Mouse (Mus musculus): Measurements from ENCODE around the gene Col27a1. TPM values are rescaled to one million over a fixed set of nuclear protein-coding genes. Genes with fewer than 3 reads are reported as not detected.

The Col27a1 gene
- total RNA-seq (2021), result 1 to 10 TPM; 1.9 to 2.6 TPM
- long read RNA-seq, experiment 1, result 0 reads
- long read RNA-seq, experiment 2, result 0 reads

DNA sequence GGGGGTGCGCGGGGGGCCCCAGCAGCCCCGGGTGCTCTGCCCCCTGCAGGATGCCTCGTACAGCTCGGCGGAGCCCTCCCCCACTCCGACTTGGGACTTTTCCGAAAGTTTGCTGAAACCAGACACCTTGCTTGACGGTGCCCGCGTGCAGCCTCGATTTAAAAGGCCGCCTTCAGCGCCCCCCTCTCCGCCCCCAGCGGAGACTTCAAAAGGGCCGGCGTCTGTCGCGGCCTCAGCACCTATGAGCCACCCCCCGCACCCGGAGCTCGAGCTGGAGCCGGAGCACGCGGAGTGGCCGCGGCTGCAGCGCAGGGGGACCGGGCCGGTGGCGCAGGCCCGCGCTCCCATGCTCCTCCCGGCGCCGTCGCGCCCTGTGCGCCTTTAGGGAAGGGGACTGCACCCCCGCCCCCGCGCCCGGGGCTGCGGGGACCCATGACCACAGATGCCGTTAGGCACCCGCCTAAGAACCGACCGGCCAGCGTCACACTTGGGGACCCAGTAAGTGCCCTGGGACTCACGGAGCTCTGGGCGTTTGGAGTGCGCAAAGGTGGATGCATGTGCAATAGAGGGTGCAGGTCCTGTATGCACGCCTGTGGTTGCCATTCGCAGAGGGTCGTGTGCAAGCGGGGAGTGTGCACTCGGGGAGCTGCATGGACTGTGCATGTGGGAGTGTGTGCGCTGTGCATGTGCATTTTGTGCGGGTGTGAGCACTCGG is at the start of gene Col27a1:
TSS of gene Col27a1 (plus strand) at position 98 of the 715 bp plus-strand sequence.
- intact Hi-C loops (cut with DNase I; ENCODE audit: low total_unique reads), result loop anchor here (2.0 to 5.0 kb wide), 2 partner anchors 47 to 95 kb away; no protein-coding TSS in a partner anchor
- DNase-seq, result no peak

DNA sequence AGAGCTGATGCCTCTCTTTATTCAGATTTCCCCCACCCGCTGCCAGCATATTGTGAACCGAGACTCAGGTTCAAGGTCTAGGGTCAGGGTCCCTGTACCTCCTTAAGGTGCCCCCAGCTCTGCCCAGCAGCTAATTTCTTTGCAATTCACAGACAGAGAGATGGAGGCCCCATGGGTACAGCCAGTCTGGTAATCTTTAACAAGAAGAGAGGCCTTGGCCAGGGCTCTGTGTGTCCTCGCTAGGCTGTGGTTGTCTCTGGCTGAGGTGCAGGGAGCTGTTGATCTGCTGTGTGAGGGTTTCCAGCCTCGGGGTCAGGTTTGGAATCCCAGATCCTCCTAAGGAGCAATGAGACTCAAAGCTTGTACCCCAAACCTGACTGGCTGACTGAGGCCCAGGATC is 48.2 kb upstream of the Col27a1 start:
- intact Hi-C loops (cut with DNase I; ENCODE audit: low total_unique reads), result loop anchor here (5.0 kb wide), 1 partner anchor 47 kb away; the partner anchor contains the start of gene Col27a1
- DNase-seq, result no peak

DNA sequence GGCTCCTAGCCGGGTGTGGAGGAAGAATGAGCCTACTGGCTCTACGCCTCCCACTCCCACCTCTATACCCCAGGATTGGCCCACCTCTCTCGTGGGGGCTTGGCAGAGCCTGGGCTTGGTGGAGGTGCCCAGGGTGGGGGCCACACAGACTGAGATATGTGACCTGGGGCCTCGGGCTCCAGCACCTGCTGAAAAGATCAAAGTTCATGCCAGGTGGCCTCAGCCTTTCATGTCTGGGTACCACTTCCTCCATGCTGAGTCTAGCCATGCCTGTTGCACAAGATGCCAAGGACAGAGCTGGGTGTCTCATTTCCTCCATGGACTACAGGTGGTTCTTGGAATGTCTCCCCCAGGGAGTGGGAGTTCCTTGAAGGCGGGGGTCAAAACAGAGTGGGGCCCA is 47.5 kb upstream of the Col27a1 start:
- DNase-seq, result no peak
- intact Hi-C loops (cut with DNase I; ENCODE audit: low total_unique reads), result loop anchor here (5.0 kb wide), 1 partner anchor 46 kb away; the partner anchor contains the start of gene Col27a1

DNA sequence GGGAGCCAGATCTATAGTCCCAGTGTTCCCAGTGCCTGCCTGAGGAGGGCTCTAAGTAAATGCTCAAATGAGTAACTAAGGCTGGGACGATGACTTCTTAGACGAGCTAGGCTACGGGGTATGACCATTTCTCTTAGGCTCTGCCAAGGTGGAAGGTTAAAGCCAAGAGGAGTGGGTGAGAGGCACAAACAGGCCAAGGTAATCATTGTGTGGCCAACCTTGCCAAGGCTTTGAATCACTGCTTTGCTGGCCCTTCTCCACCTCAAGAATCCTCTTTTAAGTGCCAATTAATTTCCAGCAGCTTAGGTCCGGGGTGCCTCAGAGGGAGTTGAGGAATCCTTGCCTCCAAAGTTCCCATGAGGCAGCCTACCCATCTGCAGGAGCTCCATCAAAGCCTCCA is 43.7 kb upstream of the Col27a1 start:
- no peak for DNase-seq
- intact Hi-C loops (cut with DNase I; ENCODE audit: low total_unique reads), result no loop called here

DNA sequence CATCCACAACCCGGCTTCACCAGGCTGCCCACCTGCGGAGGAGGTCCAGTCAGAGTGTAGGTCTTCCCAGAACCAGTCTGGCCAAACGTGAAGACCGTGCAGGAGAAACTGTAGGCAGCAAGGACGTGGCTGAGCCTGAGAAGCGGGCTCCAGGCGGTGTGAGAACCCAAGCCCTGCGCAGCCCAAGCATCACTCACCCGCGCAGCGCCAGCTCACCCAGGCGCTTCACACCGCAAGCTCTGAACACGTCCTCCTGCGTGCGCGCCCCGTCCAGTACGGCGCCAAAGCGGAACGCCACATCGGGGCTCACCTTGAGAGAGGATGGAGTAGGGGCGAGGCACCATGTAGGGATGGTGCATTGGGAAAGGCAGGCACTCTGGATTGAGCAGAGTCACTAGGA is 42.7 kb upstream of the Col27a1 start:
- intact Hi-C loops (cut with DNase I; ENCODE audit: low total_unique reads), result no loop called here

DNA sequence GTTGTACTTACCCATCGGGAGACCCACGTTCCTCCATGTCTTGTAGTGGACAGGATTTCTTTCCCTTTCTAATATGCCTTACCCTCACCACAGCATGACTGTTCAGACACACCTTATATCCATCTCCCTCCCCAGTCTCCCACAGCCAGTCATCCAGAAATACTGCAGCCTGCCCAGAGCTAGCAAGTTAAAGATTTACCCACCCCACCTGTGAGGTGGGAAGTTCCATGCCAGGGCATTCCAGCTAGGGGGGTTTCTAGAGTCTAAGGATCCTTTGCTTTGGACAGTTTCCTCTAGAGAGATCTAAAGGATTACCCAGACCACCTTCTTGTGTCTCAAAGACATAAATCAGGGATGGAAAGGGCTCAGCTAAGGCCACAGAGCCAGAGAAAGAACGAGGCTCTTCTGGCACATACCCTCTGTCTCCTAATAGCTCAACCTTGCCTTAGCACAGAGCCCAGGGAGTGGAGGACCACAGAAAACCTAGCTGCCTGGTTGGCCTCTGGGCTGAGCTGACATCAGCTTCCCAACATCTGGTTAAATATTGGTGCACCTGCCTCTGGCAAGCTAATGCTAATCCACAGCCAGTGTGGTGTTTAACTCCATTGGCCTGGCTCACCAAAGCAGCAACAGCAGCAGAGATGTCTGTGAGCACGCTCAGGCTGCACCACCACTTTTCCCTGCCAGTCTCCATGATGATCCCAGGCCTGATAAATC is 41.7 kb upstream of the Col27a1 start, which contains the start of gene Kif12:
TSS of gene Kif12 (minus strand) at position 163 of the 717 bp plus-strand sequence.
- intact Hi-C loops (cut with DNase I; ENCODE audit: low total_unique reads), result no loop called here
- no peak for DNase-seq

More for the DNA sequence above, 42.7 kb upstream of the Col27a1 start:
- no peak for DNase-seq

DNA sequence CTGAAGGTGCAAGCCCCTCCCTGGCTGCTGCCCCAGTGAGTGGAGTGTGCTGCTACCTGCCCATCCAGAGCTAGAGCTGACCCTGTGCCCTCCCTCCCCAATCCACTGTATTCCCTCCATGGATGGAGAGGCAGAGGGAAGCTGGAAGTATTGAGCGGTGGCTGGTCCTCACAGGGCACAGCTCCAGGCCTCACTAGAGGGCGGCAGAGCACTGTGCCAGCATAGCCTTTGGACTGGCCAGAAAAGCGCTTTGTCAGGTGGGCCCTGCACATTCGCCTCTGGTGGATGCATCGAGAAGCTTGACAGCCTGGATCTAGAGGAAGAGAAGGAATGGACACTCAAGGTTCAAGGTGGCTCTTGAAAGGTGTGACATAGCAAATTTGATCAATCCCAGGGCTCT is 32.2 kb upstream of the Col27a1 start:
- intact Hi-C loops (cut with DNase I; ENCODE audit: low total_unique reads), result no loop called here
- peak; percentile 45 for DNase-seq

DNA sequence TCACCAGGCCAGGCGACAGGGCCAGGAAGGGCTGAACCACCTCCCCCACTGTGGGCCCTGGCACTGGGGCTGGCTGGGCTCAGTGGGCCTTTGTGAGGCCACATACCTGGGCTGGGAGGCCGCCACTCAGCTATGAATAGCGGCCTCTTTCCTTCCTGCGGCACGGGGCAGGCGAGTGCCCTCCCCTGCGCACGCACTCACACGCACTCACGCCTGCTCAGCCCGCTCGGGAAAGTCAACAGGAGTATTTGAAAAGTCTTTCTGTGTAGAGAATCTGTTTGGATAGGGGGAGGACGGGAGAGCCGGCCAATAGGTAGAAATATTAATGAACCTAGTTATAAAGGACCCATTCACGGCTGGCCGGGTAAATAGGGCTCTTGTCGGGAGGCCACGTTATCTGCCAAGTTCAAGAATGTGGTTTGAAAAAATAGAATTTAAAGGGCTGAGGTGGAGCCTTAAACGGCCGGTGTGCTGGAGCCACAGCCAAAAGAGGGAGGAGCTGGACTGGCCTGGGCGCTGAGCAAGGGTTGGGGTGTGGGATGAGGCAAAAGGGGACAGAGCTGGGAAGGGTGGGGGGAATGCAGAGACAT is 27.4 kb upstream of the Col27a1 start:
- DNase-seq, result no peak
- intact Hi-C loops (cut with DNase I; ENCODE audit: low total_unique reads), result no loop called here

DNA sequence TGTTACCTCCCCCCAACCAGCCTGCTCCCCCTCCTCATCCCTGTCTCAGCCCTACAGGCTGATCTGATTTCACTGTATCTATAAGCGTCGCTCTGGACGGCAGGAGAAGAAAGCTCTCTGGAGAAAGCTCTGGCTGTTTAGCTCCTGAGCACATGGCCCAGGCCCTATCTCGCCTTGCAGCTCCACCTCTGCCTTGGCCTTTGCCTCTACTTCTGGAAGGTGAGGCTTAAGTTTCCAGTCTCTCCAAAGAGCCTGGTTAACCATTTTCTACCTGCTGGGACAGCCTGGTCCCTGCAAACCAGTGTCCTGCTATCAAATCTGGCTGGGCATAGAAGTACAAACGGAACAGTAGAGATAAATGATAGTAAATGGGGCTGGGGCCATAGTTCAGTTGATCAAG is 22.2 kb upstream of the Col27a1 start:
- intact Hi-C loops (cut with DNase I; ENCODE audit: low total_unique reads), result no loop called here
- DNase-seq, result no peak

DNA sequence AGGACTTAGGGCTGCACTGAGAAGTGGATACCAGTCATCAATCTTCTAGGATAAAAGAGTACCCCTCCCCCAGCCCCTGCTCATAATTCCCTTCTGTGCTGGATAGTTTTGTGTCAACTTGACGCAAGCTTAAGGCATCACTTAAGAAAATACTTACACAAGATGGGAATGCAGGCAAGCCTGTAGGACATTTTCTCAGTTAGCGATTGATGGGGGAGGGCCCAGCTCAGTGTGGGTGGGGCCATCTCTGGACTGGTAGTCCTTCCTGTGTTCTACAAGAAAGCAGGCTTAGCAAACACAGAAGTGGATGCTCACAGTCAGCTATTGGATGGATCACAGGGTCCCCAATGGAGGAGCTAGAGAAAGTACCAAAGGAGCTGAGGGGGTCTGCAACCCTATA is 19.4 kb upstream of the Col27a1 start:
- DNase-seq, result no peak
- intact Hi-C loops (cut with DNase I; ENCODE audit: low total_unique reads), result no loop called here

DNA sequence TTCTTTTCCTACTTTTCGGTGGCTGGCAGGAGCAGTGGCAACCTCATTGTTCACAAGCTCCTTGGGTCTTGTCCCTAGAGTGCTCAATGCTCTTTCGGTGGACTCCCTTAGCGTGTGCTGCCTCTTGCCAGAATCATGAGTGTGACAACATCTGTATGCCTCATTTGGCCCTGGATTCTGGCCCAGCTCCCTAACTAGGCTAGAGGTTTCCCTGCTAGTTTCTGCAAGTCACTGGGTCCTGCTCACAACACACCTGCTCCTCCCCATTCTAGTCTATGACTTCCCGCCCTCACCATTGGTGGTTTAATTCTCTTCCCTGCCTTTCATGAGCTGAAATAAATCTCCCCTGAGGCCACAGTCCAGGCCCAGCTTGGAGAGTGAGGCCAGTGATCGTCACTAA is 14.4 kb upstream of the Col27a1 start:
- intact Hi-C loops (cut with DNase I; ENCODE audit: low total_unique reads), result no loop called here
- no peak for DNase-seq

DNA sequence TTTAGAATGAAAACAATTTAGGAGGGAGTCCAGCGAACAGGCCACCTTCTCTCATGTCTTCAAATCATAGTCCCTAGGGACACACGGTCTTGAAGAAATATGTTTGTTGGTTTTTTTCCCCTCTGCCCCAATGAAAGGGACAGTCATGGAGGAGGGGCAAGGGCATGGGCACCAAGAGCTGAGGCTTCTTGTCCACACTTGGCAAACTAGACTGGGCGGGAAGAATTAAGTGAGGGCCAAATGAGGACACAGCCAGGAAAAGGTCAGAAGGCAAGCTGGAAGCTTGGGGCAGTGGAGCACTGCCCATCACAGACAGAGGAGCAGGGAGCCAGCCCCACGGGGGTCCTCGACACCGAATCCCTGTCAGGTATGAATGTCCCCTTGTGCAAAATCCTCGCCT is 9.9 kb upstream of the Col27a1 start:
- intact Hi-C loops (cut with DNase I; ENCODE audit: low total_unique reads), result no loop called here
- DNase-seq, result no peak

DNA sequence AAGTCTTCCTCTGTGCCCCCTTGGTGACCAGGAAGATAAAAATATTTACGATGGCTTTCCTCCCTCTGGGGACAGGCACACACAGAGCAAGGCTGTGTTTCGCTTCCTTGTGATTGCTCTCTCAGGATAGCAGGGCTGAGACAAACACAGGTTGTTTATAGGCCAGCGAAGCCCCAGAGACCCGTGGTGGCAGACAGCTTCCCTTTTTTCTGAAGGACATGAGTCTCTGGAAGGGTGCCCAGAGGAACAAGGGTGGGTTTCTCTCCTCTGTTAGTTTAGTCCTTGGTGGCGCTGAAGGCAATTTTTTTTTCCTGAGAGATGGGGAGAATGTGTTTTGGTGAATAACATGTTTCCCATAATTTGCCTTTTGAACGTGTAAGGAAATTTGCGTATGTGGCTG is 8.2 kb upstream of the Col27a1 start:
- intact Hi-C loops (cut with DNase I; ENCODE audit: low total_unique reads), result no loop called here
- DNase-seq, result no peak

DNA sequence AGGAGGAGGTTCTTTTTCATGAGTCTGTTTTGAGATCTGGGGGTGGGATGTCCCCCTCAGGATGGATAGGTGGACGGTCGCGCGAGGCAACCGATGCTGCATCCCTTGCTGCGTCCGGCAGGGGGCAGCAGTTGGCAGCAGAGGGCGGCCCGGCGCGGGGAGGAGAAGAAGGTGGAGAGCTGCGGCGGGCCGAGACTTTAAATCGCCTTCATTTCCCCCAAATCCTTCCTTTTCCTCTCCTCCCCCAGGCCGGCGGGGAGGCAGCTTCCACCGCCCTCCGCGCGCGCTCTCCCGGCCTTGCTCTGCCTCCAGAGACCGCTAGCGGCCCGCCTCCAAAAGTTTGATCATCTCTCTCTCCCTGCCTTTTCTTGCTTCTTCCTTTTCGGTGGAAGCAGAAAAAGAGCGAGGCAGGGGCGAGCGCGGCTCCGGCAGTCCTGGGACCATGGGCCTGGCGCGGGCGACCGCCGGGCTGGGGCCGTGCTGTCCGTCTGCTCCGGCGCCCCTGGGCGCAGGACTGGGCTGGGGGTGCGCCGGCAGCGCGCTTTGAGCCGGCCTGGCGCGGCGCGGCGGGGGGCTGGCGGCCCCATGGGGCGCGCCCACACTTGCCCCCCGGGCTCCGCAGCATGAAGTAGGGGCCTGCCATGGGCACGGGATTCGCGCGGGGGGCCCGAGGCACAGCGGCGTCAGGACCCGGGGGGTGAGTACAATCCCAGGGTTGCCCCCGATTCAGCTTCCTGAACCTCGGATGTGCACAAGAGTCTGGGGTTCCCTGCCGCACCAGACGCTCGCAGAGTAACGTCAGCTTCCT is 1.6 kb downstream of the Col27a1 start:
- intact Hi-C loops (cut with DNase I; ENCODE audit: low total_unique reads), result loop anchor here (2.0 kb wide), 1 partner anchor 93 kb away; no protein-coding TSS in a partner anchor

DNA sequence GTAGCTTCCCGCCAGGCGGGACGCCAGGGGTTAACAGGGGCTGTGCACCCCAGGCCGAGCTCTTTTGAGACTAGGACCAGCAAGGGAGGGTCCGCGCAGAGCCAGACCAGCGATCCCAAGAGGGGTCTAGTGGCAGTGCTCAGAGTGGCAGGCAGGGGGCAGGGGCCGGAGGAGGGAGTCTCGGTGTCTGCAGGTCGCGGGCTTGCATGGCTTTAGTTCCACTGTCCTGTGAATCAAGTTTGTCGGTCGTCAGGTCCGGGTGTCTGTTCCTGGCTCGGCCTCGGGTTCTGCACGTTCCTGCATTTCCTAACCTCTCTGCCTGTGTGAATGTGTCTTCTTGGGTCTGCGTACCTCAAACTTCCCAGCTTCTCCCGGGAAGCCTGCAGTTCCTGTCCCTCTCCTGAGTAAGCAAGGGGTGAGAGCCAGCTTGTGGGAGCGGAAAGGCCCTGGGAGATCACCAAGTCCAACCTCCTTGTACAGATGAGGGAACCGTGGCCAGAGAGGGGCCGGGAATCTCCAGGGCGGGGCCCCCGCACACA is 2.3 kb downstream of the Col27a1 start:
- DNase-seq, result peak; percentile 65
- intact Hi-C loops (cut with DNase I; ENCODE audit: low total_unique reads), result loop anchor here (2.0 kb wide), 1 partner anchor 93 kb away; no protein-coding TSS in a partner anchor

More for the DNA sequence above, 1.6 kb downstream of the Col27a1 start:
- peak; percentile 83 for DNase-seq

DNA sequence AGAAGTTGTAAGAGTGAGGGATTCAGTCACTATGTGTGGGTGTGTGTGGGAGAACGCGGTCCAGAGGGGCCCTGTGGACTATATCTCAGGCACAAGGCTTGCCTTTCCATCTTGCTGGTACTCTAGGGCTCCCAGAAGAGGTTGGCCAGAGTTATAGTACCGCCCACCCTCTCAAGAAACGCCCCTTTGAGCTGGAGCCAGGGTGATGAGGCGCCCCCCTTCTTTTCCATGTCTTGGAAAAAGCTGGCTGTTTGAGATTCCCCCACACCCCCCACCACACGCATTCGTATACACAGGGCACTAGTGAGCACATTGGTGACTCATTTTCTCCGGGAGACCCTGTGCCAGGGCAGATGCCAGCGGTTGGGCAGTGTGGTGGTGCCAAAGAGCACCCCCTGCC is 2.8 kb downstream of the Col27a1 start:
- intact Hi-C loops (cut with DNase I; ENCODE audit: low total_unique reads), result no loop called here
- no peak for DNase-seq

DNA sequence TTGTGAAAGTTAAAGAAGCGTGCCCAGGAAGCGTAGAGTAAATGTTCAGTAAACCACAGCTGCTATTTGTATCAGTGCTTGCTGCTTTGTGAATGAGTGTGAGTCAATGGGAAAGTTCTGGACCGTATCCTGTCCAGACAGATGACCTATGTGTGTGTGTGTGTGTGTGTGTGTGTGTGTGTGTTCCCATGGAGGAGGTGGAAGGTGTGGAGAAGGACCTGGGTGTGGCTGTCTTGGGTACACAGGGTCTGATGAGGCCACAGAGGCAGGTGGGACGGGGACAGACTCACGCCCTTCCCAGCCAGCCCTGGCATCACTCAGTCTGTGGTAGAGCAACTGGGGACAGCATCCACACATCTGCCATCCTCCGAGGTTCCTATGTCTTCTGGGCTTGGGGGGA is 3.7 kb downstream of the Col27a1 start:
- DNase-seq, result no peak
- intact Hi-C loops (cut with DNase I; ENCODE audit: low total_unique reads), result no loop called here

DNA sequence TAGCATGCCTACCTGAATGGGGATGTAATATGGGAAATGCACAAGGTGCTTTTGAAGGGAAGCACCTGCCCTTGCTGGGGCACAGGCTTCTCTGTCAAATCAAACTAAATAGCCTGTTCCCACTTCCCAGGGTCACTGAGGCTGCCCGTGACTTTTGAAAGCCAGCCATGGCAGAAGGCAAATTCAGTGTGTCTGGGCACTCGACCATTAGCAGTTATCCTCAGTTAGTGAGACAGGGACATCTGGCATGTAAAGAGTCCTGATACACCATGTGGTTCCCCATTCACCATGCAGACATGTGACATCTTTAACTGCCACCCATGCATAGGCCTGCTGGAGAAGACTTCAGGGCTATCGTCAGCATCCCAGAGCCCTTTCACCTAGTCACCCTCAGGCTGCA is 5.3 kb downstream of the Col27a1 start:
- DNase-seq, result no peak
- intact Hi-C loops (cut with DNase I; ENCODE audit: low total_unique reads), result no loop called here

DNA sequence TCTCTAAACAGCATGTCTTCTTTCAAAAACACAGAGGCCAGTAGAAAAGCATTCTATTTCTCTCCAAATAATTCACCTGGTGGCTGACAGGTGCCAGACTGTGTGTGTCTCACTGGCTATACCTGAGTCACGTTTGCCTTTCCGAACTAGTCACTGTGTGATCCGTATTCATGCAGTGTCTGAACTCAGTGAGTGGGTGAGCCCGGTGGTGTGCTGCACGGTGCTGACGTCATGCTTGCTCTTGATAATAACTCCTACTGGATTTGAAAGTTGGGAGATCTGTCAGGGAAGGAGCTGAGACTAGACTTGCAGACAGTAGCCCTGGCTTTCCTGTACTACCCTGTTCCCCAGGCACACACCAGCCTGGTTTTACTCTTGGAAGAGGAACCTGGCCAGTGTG is 5.8 kb downstream of the Col27a1 start:
- DNase-seq, result no peak
- intact Hi-C loops (cut with DNase I; ENCODE audit: low total_unique reads), result no loop called here
